Mouse (Mus musculus) brown adipose tissue, adult 24 weeks (tissue): ENCODE measurements around the gene Vmn1r34. TPM values are rescaled to one million over a fixed set of nuclear protein-coding genes. Genes with fewer than 3 reads are reported as not detected.
"Not testable (repeated sequence)": the region's sequence is repeated elsewhere in the genome, so short reads cannot be mapped to it uniquely, and the experiment has no call there.

ENCODE experiments used
- H3K27ac ChIP-seq: fragments of 200-500 bp; replicated peaks from 2 replicates; pipeline ENCODE4 v1.5.1; 2012; ENCODE audit warnings: low read depth, mild to moderate bottlenecking, low read length
- H3K4me1 ChIP-seq: fragments of 200-500 bp; 2 replicates; pipeline ENCODE4 v1.6.1; 2012; ENCODE audit warnings: low read length, mixed read lengths; ENCODE audit not compliant: control insufficient read depth, insufficient read depth, insufficient read length
- H3K4me3 ChIP-seq: fragments of 200-500 bp; 2 replicates; pipeline ENCODE4 v1.5.1; 2012; ENCODE audit warnings: low read depth, mild to moderate bottlenecking, low read length, moderate library complexity; ENCODE audit not compliant: insufficient read depth
- polyA plus RNA-seq: library from polyadenylated mRNA; stranded (reverse); fragments of >200 nt; gene quantifications from 2 replicates; pipeline ENCODE4 v1.2.4, GENCODE M21; 2012; ENCODE audit not compliant: missing spikeins, insufficient read depth, insufficient read length

Vmn1r34 gene
- not detected in 2 replicates for polyA plus RNA-seq

DNA sequence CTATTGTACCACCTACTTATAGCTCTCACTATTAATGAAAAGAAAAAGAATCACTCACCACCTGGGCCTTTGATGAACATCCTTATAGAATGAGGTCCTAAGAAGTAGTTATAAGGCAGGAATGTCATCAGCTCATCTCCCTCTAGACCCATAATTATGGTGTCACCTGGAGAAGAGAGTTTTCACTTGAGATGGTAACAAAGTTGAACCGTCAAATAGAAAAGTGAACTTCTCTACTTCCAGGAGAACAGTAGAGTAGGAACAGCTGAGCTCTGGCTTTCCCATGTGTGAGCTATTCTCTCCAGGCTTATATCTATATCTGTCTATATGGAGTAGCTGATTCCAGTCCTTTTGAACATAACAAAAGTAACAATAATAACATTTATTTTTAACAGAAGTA, at the start of gene Vmn1r34:
Gene Vmn1r34, minus strand, starts transcription at position 101 of the 400 bp plus-strand sequence.
- Histone ChIP-seq H3K27ac (no peak within 1 kb of the TSS), H3K4me3 (no peak within 1 kb of the TSS), H3K4me1 (no peaks in the 10 kb centered on the region)

DNA sequence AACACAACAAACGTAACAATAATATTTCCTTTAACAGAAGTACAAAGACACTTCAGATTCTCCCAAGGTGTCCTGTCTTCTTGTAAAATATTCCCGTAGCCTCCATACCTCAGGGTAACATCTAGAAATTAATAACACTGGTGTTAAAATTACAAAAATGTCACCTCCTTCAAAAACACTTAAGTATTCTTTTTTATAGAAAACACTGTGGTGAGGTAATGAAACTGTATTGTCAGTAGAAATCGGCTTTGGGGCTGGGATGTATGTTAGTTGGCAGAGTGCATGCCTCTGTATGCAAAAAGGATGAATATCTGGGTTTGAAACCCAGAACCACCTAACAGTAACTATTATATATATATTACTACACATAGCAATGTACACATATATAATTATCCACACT, 42.1 kb upstream of the Vmn1r34 start, which contains the start of gene Vmn1r35:
Gene Vmn1r35, minus strand, starts transcription at position 101 of the 400 bp plus-strand sequence.
- no peak within 1 kb of the TSS for H3K27ac ChIP-seq
- H3K4me1 ChIP-seq, result no peaks in the 10 kb centered on the region
- no peak within 1 kb of the TSS for H3K4me3 ChIP-seq

DNA sequence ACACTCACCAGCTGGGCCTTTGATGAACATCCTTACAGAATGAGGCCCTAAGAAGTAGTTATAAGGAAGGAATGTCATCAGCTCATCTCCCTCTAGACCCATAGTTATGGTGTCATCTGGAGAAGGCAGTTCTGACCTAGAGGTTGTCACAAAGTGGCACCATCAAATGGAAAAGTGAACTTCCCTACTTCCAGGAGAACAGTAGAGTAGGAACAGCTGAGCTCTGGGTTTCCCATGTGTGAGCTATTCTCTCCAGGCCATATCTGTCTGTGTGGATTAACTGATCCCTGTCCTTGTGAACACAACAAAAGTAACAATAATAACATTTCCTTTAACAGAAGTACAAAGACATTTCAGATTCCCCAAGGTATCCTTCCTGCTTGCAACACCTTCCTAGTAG, 25.5 kb downstream of the Vmn1r34 start, which contains the start of gene Vmn1r33:
Gene Vmn1r33, minus strand, starts transcription at position 101 of the 400 bp plus-strand sequence.
- H3K4me3 ChIP-seq, H3K27ac ChIP-seq, H3K4me1 ChIP-seq: not testable (repeated sequence)

DNA sequence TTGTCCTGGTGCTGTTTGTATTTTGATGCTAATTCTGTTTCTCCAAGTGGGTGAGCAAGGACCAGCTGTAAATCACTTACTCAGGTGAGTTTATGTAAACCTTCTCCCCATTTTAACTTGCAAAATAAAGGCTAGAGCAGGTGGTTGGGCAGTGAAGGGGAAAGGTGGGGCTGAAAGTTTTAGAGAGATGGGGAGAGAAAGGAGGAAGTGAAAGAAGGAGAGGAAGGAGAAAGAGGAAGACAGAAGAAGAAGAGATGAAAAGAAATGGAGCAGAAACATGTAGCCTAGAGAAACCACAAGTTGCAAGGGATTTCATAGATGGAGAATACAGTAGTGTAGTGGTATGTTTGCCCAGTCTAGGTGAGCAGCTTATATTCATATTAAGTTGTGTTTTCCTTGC, 47.9 kb downstream of the Vmn1r34 start:
- Histone ChIP-seq H3K4me1 (no peaks in the 10 kb centered on the region), H3K27ac (no peak overlapping the region), H3K4me3 (no peak overlapping the region)

Other genes starting within 250 kb of the Vmn1r34 start
- gene Mad2l1, start 108.5 kb downstream of the Vmn1r34 start, polyA plus RNA-seq, result 3.5 and 5.8 TPM in 2 replicates
- not detected in 2 replicates for gene Vmn1r32, start 83.8 kb downstream of the Vmn1r34 start, polyA plus RNA-seq
- gene Vmn1r33, start 25.6 kb downstream of the Vmn1r34 start, polyA plus RNA-seq, result not detected in 2 replicates
- gene Vmn1r35, start 42.0 kb upstream of the Vmn1r34 start, polyA plus RNA-seq, result not detected in 2 replicates
- gene Vmn1r36, start 75.3 kb upstream of the Vmn1r34 start, polyA plus RNA-seq, result not detected in 2 replicates
- gene Vmn1r37, start 85.5 kb upstream of the Vmn1r34 start, polyA plus RNA-seq, result not detected in 2 replicates
- gene Vmn1r38, start 138.7 kb upstream of the Vmn1r34 start, polyA plus RNA-seq, result not detected in 2 replicates
- not detected in 2 replicates for gene Vmn1r39, start 166.7 kb upstream of the Vmn1r34 start, polyA plus RNA-seq